8 mouse cellular contexts compared by ENCODE assay signal in genomic region chr5:112342463-112343204, GRCm38 (mm10). TPM values are rescaled to one million over a fixed set of nuclear protein-coding genes. Genes with fewer than 3 reads are reported as not detected.
DNase-seq lines count a peak whose midpoint lies in the region; ATAC-seq lines count a peak whose summit lies in the region.

Srrd (minus strand) TSS chr5:112343040.
Hps4 (plus strand) TSS chr5:112343083.

- peak; percentile 79 for DNase-seq in R1 (ENCODE audit: low read depth, low spot score)
- peak; percentile 89 for DNase-seq in cerebellum, postnatal 36 days
- peak; percentile 77 for DNase-seq in gastrocnemius, adult 18-20 months (ENCODE audit: low spot score)
- DNase-seq in left cerebral cortex, adult 11 months (ENCODE audit: low spot score): peak; percentile 81
- DNase-seq in lung, postnatal 4 days: peak; percentile 90 to 91
- DNase-seq in retina, postnatal 1 day: peak; percentile 87
- DNase-seq in urinary bladder, adult 18-20 months (ENCODE audit: low spot score in 2 of 2): peak; percentile 66 to 85

- peak within 1 kb of the TSS; percentile 63 for H3K27ac ChIP-seq in hindbrain, embryonic 15.5 days (replicated peaks)

- no peaks in the 10 kb centered on the region for H3K9me3 ChIP-seq in hindbrain, embryonic 15.5 days

- peak within 1 kb of the TSS; percentile 79 for H3K4me2 ChIP-seq in hindbrain, embryonic 15.5 days

- ATAC-seq in hindbrain, embryonic 15.5 days (ENCODE audit: low FRiP score, low read depth): peak; percentile 74

- peak within 1 kb of the TSS; percentile 69 for H3K9ac ChIP-seq in hindbrain, embryonic 15.5 days

- H3K27me3 ChIP-seq in hindbrain, embryonic 15.5 days: no peaks in the 10 kb centered on the region

- H3K4me1 ChIP-seq in hindbrain, embryonic 15.5 days (replicated peaks): peaks cover 47% of the 10 kb centered on the region

- 1% methylated on average over 64 of the region's 64 CpGs for WGBS in hindbrain, embryonic 15.5 days

- peak within 1 kb of the TSS; percentile 71 for H3K4me3 ChIP-seq in hindbrain, embryonic 15.5 days

- peaks cover 18% of the 10 kb centered on the region for H3K36me3 ChIP-seq in hindbrain, embryonic 15.5 days

RNA-seq across cellular contexts. Expression of gene Srrd, which starts in this region (rescaled TPM):
- 1 to 10 TPM; 4.3 to 5.0 TPM for total RNA-seq in gastrocnemius, adult 18-20 months (2021)
- 57.6 and 58.9 TPM in 2 replicates for polyA plus RNA-seq in hindbrain, embryonic 15.5 days (2015; fragmentation: Nextera tagmentation; extraction: Ambion mirVana)

RNA-seq across cellular contexts. Expression of gene Hps4, which starts in this region (rescaled TPM):
- 1 to 10 TPM; 6.9 to 7.1 TPM for total RNA-seq in gastrocnemius, adult 18-20 months (2021)
- polyA plus RNA-seq in hindbrain, embryonic 15.5 days (2015; fragmentation: Nextera tagmentation; extraction: Ambion mirVana): 42.0 and 42.7 TPM in 2 replicates

Comparison
In these comparisons a context has a peak if more than half of its experiments do, and no peak if none do; other contexts are left out.
1. Peak in every context shown above with its lines: DNase-seq, ATAC-seq, H3K4me3 ChIP-seq and H3K27ac ChIP-seq.